Mouse (Mus musculus): ENCODE results near the gene Trim38.
"Not testable (repeated sequence)": the region's sequence is repeated elsewhere in the genome, so short reads cannot be mapped to it uniquely, and the experiment has no call there.

The Trim38 gene

GRCm38 (mm10) chr13:23769613-23770012 lies at the start of gene Trim38:
Gene Trim38, plus strand, starts transcription at chr13:23769913.
- DNase-seq (ENCODE audit: low read depth): not testable (repeated sequence)

- DNase-seq (ENCODE audit: low read depth): no peak
Observed at GRCm38 (mm10) chr13:23724239-23724638, 45.5 kb upstream of the Trim38 start.

- no peak for DNase-seq (ENCODE audit: low read depth)
Observed at GRCm38 (mm10) chr13:23725213-23725612, 44.5 kb upstream of the Trim38 start.

- DNase-seq (ENCODE audit: low read depth): no peak
Observed at GRCm38 (mm10) chr13:23728472-23729191, 41.1 kb upstream of the Trim38 start.

GRCm38 (mm10) chr13:23729192-23729525 lies 40.6 kb upstream of the Trim38 start:
- peak; percentile 43 for DNase-seq (ENCODE audit: low read depth)

- DNase-seq (ENCODE audit: low read depth): no peak
Observed at GRCm38 (mm10) chr13:23729706-23730105, 40.0 kb upstream of the Trim38 start.

GRCm38 (mm10) chr13:23730479-23730878 lies 39.2 kb upstream of the Trim38 start:
- no peak for DNase-seq (ENCODE audit: low read depth)

GRCm38 (mm10) chr13:23732156-23732804 lies 37.4 kb upstream of the Trim38 start:
- peak; percentile 78 for DNase-seq (ENCODE audit: low read depth)

GRCm38 (mm10) chr13:23737091-23737490 lies 32.6 kb upstream of the Trim38 start:
- no peak for DNase-seq (ENCODE audit: low read depth)

- DNase-seq (ENCODE audit: low read depth): no peak
Observed at GRCm38 (mm10) chr13:23738041-23738440, 31.7 kb upstream of the Trim38 start.

GRCm38 (mm10) chr13:23738677-23739068 lies 31.0 kb upstream of the Trim38 start, which contains the start of gene Hist1h1c:
Gene Hist1h1c, plus strand, starts transcription at chr13:23738808.
- DNase-seq (ENCODE audit: low read depth): peak; percentile 97

GRCm38 (mm10) chr13:23739069-23739921 lies 30.4 kb upstream of the Trim38 start:
- DNase-seq (ENCODE audit: low read depth): peak; percentile 93

- no peak for DNase-seq (ENCODE audit: low read depth)
Observed at GRCm38 (mm10) chr13:23739922-23740252, 29.8 kb upstream of the Trim38 start.

- DNase-seq (ENCODE audit: low read depth): no peak
Observed at GRCm38 (mm10) chr13:23740256-23740840, 29.4 kb upstream of the Trim38 start.

- DNase-seq (ENCODE audit: low read depth): no peak
Observed at GRCm38 (mm10) chr13:23740910-23741309, 28.8 kb upstream of the Trim38 start.

GRCm38 (mm10) chr13:23742007-23742406 lies 27.7 kb upstream of the Trim38 start:
- no peak for DNase-seq (ENCODE audit: low read depth)

- no peak for DNase-seq (ENCODE audit: low read depth)
Observed at GRCm38 (mm10) chr13:23743215-23743614, 26.5 kb upstream of the Trim38 start.

GRCm38 (mm10) chr13:23743963-23744362 lies 25.8 kb upstream of the Trim38 start:
- DNase-seq (ENCODE audit: low read depth): no peak

GRCm38 (mm10) chr13:23744421-23745380 lies 25.0 kb upstream of the Trim38 start:
- DNase-seq (ENCODE audit: low read depth): no peak

- peak; percentile 94 for DNase-seq (ENCODE audit: low read depth)
Observed at GRCm38 (mm10) chr13:23745381-23746161, 24.1 kb upstream of the Trim38 start, which contains the start of gene Hist1h3c. Gene Hist1h3c, minus strand, starts transcription at chr13:23745602.
